Mouse (Mus musculus): ENCODE measurements around the gene Scaf1.

GRCm38 (mm10) chr7:45006503-45006902 lies 9.7 kb downstream of the Scaf1 start:
- TF ChIP-seq JUND (IDR thresholded peaks at IDR 0.05; ENCODE audit: low read depth, low read length): no peak
- no peak for TF ChIP-seq MEF2A (IDR thresholded peaks at IDR 0.05; ENCODE audit: extremely low read depth, insufficient replicate concordance, low read depth, low read length, poor library complexity, severe bottlenecking)
- TF ChIP-seq SMC3 (IDR thresholded peaks at IDR 0.05; ENCODE audit: low read depth, low read length): no peak
- TF ChIP-seq CTCF (IDR thresholded peaks at IDR 0.05 in 2 of 3, conservative IDR thresholded peaks at IDR 0.05 in 1 of 3; ENCODE audit: control insufficient read depth in 1 of 3, insufficient read depth in 1 of 3, low read depth in 2 of 3, low read length in 3 of 3, poor library complexity in 1 of 3, severe bottlenecking in 1 of 3): no peak

All from MEL (cell line).